Mouse (Mus musculus) lung, embryonic 16.5 days (tissue): ENCODE data around the gene Mcm2. TPM values are rescaled to one million over a fixed set of nuclear protein-coding genes. Genes with fewer than 3 reads are reported as not detected.

ENCODE experiments used
- ATAC-seq: fragments of 200-750 bp; cut with Nextera tagmentation; 2 replicates; pipeline ENCODE4 v1.8.0; 2017; ENCODE audit warnings: low read depth, mild to moderate bottlenecking, moderate library complexity
- H3K27ac ChIP-seq: fragments of 300-500 bp; sonication (generic); 2 replicates; pipeline ENCODE4 v1.5.1; 2014; ENCODE audit warnings: mild to moderate bottlenecking, control low read depth, low read length
- H3K27me3 ChIP-seq: fragments of 300-500 bp; sonication (generic); 2 replicates; pipeline ENCODE4 v1.6.1; 2014; ENCODE audit warnings: low read depth, low read length, mixed read lengths; ENCODE audit not compliant: control insufficient read depth, insufficient read depth
- H3K36me3 ChIP-seq: fragments of 300-500 bp; sonication (generic); 2 replicates; pipeline ENCODE4 v1.6.1; 2014; ENCODE audit warnings: low read length; ENCODE audit not compliant: control insufficient read depth, insufficient read depth
- H3K4me1 ChIP-seq: fragments of 300-500 bp; sonication (generic); replicated peaks from 2 replicates; pipeline ENCODE4 v1.6.1; 2014; ENCODE audit warnings: low read length, mixed read lengths; ENCODE audit not compliant: control insufficient read depth, insufficient read depth
- H3K4me2 ChIP-seq: fragments of 300-500 bp; sonication (generic); 2 replicates; pipeline ENCODE4 v1.6.1; 2014; ENCODE audit warnings: low read depth, low read length, control low read depth
- H3K4me3 ChIP-seq: fragments of 300-500 bp; sonication (generic); 2 replicates; pipeline ENCODE4 v1.5.1; 2014; ENCODE audit warnings: mild to moderate bottlenecking, low read length, control low read depth
- H3K9ac ChIP-seq: fragments of 300-500 bp; sonication (generic); 2 replicates; pipeline ENCODE4 v1.6.1; 2014; ENCODE audit warnings: low read length, control low read depth
- H3K9me3 ChIP-seq: fragments of 300-500 bp; sonication (generic); 2 replicates; pipeline ENCODE4 v1.6.1; 2016; ENCODE audit warnings: low read length; ENCODE audit not compliant: control insufficient read depth
- WGBS: fragments of 180-500 bp; shearing (Covaris S2); extraction: QIAGEN DNeasy Blood & Tissue Kit; methylation state at CpG from one replicate; pipeline ENCODE4 v1.1.7; 2014; 5-methylcytosine and 5-hydroxymethylcytosine counted together
- polyA plus RNA-seq: library from polyadenylated mRNA; unstranded; fragments of >200 nt; fragmentation: Nextera tagmentation; extraction: Ambion mirVana; gene quantifications from 2 replicates; pipeline ENCODE4 v1.2.1, GENCODE M21; 2015

Mcm2 gene
- polyA plus RNA-seq, 1 experiment from 2014 or later, result 125 TPM

- peaks cover 18% of the 10 kb centered on the region for H3K4me1 ChIP-seq
Measured at GRCm38 (mm10) chr6:88840791-88841513, 57.6 kb downstream of the Mcm2 start.

GRCm38 (mm10) chr6:88840211-88840610, 58.4 kb downstream of the Mcm2 start:
- H3K4me3 ChIP-seq, result no peak overlapping the region
- ATAC-seq, result no peak
- peaks cover 16% of the 10 kb centered on the region for H3K36me3 ChIP-seq
- WGBS, result 64% methylated on average over 3 of the region's 3 CpGs
- H3K9me3 ChIP-seq, result no peaks in the 10 kb centered on the region
- no peaks in the 10 kb centered on the region for H3K27me3 ChIP-seq
- no peak overlapping the region for H3K4me2 ChIP-seq
- peaks cover 18% of the 10 kb centered on the region for H3K4me1 ChIP-seq
- no peak overlapping the region for H3K27ac ChIP-seq
- no peak overlapping the region for H3K9ac ChIP-seq

More at GRCm38 (mm10) chr6:88840791-88841513, 57.6 kb downstream of the Mcm2 start:
- Histone ChIP-seq H3K27ac (peak overlapping the region; percentile 92), H3K9me3 (no peaks in the 10 kb centered on the region), H3K27me3 (no peaks in the 10 kb centered on the region), H3K4me3 (peak overlapping the region; percentile 95), H3K9ac (peak overlapping the region; percentile 94), H3K4me2 (peak overlapping the region; percentile 82), H3K36me3 (peaks cover 16% of the 10 kb centered on the region)
- 48% methylated on average over 9 of the region's 9 CpGs for WGBS
- no peak for ATAC-seq

GRCm38 (mm10) chr6:88839135-88839970, 59.2 kb downstream of the Mcm2 start:
- H3K27me3 ChIP-seq, result no peaks in the 10 kb centered on the region
- ATAC-seq, result no peak
- peaks cover 18% of the 10 kb centered on the region for H3K4me1 ChIP-seq
- H3K9ac ChIP-seq, result no peak overlapping the region
- no peaks in the 10 kb centered on the region for H3K9me3 ChIP-seq
- no peak overlapping the region for H3K4me3 ChIP-seq
- H3K4me2 ChIP-seq, result no peak overlapping the region
- H3K27ac ChIP-seq, result no peak overlapping the region
- 77% methylated on average over 26 of the region's 26 CpGs for WGBS
- peaks cover 16% of the 10 kb centered on the region for H3K36me3 ChIP-seq

GRCm38 (mm10) chr6:88838613-88839012, 60.0 kb downstream of the Mcm2 start:
- no peak overlapping the region for H3K4me3 ChIP-seq
- no peaks in the 10 kb centered on the region for H3K9me3 ChIP-seq
- H3K4me2 ChIP-seq, result no peak overlapping the region
- H3K36me3 ChIP-seq, result peaks cover 16% of the 10 kb centered on the region
- no peak for ATAC-seq
- 91% methylated on average over 10 of the region's 10 CpGs for WGBS
- H3K27ac ChIP-seq, result no peak overlapping the region
- peaks cover 18% of the 10 kb centered on the region for H3K4me1 ChIP-seq
- no peak overlapping the region for H3K9ac ChIP-seq
- H3K27me3 ChIP-seq, result no peaks in the 10 kb centered on the region

- Histone ChIP-seq H3K4me3 (no peak overlapping the region), H3K4me2 (no peak overlapping the region), H3K36me3 (peaks cover 16% of the 10 kb centered on the region), H3K9ac (no peak overlapping the region), H3K4me1 (peaks cover 14% of the 10 kb centered on the region), H3K9me3 (no peaks in the 10 kb centered on the region), H3K27me3 (no peaks in the 10 kb centered on the region), H3K27ac (no peak overlapping the region; the same call in 1 of the 2 replicates)
- WGBS, result 89% methylated on average over 12 of the region's 12 CpGs
- ATAC-seq, result no peak
Measured at GRCm38 (mm10) chr6:88837999-88838398, 60.6 kb downstream of the Mcm2 start.

GRCm38 (mm10) chr6:88836178-88836819, 62.3 kb downstream of the Mcm2 start:
- Histone ChIP-seq H3K4me1 (peaks cover 13% of the 10 kb centered on the region), H3K9me3 (no peaks in the 10 kb centered on the region), H3K9ac (no peak overlapping the region), H3K27ac (peak overlapping the region; percentile 82), H3K36me3 (peaks cover 16% of the 10 kb centered on the region), H3K27me3 (no peaks in the 10 kb centered on the region), H3K4me2 (no peak overlapping the region), H3K4me3 (no peak overlapping the region)
- ATAC-seq, result peak; percentile 78
- WGBS, result 61% methylated on average over 28 of the region's 28 CpGs

- WGBS, result 75% methylated on average over 5 of the region's 5 CpGs
- Histone ChIP-seq H3K9ac (no peak overlapping the region), H3K4me2 (no peak overlapping the region), H3K27ac (no peak overlapping the region), H3K27me3 (no peaks in the 10 kb centered on the region), H3K36me3 (peaks cover 16% of the 10 kb centered on the region), H3K4me3 (no peak overlapping the region), H3K4me1 (peaks cover 4% of the 10 kb centered on the region), H3K9me3 (no peaks in the 10 kb centered on the region)
- ATAC-seq, result no peak
Measured at GRCm38 (mm10) chr6:88835047-88835446, 63.5 kb downstream of the Mcm2 start.
